Mouse (Mus musculus) cerebellum, adult 2 months (tissue): ENCODE results near the gene Atg2b.

Source experiments
- CTCF ChIP-seq: fragments of 200-500 bp; IDR thresholded peaks from 2 replicates; pipeline ENCODE4 v1.5.1; 2011; ENCODE audit warnings: low read depth, mild to moderate bottlenecking, control low read depth, low read length, moderate library complexity, borderline replicate concordance; ENCODE audit not compliant: insufficient read depth
- POLR2A ChIP-seq: fragments of 200-500 bp; IDR thresholded peaks from 2 replicates; pipeline ENCODE4 v1.6.1; 2011; ENCODE audit warnings: low read length, control low read depth, borderline replicate concordance; ENCODE audit not compliant: insufficient read depth

DNA sequence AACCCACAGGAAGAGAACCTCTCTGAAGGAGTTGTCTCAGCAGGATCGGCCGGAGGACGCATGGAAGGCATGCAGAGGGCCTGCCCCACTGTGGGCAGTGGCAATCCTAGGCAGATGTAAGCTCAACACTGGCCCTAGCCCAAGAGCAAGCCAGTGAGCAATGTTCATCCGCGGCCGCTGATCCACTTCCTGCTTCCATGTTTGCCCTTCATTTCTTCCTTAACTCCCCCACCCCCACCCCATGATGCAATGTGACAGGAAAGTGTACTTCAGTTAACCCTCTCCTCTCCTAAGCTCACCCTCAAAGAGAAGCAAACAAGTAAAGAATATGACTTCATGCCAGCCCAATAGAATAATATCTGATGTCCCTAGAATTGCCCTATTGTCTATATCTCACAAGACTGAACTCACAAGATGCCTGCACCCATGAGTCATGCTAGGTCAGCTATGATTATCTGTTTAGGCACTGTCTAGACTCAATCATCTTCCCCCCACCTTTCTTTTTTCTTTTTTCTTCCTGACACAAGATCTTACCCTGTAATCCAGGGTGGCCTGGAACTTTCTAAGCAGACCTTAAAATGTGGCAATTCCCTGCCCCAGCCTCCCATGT lies 45.9 kb upstream of the Atg2b start:
- no peak for TF ChIP-seq POLR2A
- no peak for TF ChIP-seq CTCF
